Mouse (Mus musculus) right cerebral cortex, adult 2 months (tissue): ENCODE data around the gene Fam98b.

Experiments
- DNase-seq, 2 experiments: peaks; one replicate each; pipeline ENCODE4 v3.0.0; 2021 to 2022; ENCODE audit warnings: low spot score in 2 of 2

Gene Fam98b

DNA sequence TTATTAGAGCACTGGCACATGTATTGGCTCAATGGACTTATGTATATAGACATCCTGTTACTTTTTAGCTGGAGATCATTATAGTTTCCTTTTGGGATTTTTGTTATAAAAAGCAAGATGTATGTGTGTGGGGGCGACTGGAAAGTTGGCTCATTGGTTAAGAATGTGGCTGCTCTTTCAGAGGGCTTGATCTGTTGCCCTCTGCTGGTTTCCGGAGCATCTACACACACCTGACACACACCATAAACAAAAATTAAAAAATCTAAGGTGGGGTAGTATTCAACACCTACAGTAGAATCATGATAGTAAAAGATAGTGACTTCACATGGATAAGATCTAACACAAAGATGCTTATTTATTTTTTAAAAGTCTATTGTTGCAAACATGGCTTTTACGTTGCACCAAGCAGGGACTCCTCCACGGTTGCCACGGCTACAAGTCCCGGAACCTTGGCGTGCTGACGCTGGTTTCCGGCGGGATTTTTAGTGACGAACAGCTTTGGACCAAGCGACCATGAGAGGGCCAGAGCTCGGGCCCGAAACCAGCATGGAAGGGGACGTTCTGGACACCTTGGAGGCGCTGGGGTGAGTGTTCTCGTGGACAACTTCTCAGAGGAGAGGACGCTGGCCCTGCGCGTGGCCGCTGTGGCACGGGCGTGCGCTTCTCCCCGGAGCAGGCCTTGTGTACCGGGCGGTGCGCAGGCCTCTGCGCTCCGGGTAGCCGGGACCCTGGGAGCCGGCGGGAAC is at the start of gene Fam98b:
Gene Fam98b (plus strand): TSS at position 485 of the 746 bp plus-strand sequence.
- peak; percentile 90 to 95 for DNase-seq

DNA sequence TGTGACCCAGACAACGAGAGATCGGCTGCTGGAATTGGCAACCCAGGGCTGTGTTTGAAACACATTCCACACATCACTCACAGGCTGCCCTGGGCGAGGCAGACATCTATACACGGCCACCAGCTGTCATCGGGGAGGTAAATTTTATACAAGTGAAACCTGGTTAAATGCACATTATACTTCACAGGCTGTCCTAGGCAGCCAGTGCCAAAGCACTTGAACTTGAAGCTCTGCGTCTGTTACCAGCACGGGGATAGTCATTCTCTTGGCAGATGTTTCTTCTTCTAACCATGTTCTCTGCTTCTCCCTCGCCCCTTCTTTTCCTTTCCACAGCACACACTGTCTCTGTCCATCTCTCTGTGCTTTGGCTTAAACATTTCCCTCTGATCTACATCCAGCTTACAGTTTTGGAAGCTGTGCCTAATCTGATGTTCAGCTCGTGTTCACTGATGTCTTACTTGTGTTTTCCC is 48.6 kb upstream of the Fam98b start:
- DNase-seq, result no peak

DNA sequence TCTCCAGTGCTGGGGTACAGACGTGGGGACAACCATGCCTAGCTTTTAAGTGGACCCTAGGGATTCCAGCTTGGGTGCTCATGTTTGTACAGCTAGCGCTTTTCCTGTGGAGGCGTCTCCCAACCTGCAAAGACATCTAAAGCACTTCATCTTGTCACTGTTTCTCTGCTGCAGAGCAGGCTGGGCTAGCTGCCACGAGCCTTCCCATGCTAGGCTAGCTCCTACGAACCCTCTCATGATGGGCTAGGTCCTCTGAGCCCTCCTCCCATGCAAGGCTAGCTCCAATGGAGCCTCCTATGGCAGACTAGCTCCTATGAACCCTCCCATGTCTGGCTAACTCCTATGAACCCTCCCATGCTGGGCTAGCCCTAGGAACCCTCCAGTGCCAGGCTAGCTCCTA is 46.2 kb upstream of the Fam98b start:
- DNase-seq, result peak; percentile 46 to 62

DNA sequence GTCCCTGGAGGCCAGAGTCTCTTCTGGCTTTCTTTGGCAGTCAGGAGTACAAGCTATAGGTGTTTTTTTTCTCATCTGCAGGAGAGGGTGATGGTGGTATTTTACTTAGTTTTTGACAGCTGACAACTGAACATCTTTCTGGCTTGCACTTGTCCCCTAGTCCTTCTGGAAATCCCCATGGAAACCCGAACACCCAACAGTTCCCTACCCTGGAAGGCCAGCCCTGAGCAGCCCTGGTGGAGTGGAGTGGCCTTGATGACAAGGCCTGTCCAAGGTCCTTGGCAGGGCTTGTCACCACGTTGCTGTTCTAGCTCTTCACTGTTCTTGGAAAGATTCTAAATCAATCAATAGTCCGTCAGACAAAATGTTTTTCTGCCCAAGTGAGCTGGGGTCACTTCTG is 45.0 kb upstream of the Fam98b start:
- DNase-seq, result no peak

DNA sequence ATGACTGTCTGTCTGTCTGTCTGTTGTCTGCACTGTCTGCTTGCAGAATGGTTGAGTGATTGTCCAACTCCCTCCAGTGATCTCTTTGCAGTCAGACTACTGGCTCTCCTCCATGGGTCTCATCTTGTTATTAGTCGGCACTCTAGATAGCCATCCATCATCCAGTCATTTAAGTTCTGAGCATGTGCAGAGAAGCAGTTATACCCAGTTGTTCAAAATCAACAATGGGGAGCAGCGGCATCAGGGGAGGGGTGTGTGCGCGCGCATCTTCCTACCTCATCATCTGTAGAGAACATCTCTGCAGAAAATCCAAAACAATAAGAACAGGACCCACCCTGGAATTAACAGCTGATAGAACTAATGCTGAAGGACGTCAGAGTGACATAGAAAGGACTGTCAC is 44.5 kb upstream of the Fam98b start:
- DNase-seq, result no peak

DNA sequence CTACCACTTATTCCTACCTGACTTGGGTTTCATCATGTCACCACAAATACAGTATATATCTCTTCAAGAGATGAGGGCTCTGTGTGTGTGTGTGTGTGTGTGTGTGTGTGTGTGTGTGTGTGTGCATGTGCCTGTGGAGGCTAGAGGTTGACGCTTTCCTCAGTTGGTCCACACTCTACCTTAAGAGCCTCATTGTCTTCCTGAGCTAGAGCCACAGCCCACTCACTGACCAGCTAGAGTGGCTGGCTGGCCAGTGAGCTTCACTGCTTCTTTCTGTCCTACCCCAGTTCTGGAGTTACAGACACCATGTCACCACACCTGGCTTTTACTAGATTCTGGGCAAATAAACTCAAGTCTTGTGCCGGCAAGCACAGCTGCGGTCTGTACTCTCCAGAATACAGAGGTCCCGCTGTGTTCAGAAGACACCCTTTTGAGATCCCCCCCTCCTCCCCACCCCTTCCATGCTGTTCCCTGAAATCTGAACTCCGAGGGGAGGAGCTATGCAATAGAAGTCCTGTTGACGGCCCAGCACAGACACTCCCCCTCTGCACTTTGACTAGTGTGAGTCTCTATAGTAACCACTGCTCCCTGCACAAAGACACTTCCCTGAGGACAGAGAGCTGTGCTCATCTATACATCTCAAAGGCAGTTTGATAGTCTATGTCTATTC is 39.0 kb upstream of the Fam98b start:
- DNase-seq, result no peak

DNA sequence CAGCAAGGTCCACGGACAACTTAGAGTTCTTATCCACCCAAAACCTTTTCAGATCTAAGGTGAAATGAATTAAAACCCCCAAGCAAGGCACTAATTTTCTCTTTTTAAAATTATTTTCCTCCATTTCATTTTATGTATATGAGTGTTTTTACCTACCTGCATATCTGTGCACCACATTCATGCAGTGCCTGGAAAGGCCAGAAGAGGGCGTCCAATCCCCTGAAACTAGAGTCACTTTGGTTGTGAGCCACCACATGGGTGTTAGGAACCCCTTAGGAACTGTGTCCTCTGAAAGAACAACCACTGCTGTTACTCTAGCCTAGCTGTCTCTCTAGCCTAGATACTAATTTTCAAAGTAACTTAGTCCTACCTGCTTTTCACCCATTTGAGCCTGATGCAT is 33.4 kb upstream of the Fam98b start:
- no peak for DNase-seq

DNA sequence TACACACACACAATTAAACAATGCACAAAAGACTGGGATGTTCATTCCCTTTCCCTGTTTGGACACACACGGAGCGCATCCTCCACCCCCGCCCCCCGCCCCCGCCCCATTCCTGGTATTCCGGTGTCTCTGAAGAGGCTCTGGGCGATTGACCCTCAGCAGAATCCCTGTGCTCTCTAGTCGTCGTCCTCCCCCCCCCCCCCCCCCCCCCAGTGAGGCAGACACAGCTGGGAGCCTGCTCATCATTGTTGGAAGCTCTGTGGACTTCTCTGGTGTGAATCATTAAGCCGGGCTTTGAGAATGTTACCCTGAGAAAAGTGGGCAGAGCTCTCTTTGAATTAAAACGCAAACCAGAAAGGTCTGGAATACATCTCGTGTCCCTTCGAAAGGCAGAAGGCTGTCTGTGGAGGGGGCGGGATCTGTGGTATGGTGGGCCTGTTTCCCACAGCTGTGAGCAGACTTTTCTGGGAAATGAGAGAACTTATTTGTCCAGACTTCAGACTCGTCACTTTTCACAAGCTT is 31.8 kb upstream of the Fam98b start:
- peak in 1 of 2 experiments; percentile 31 for DNase-seq

DNA sequence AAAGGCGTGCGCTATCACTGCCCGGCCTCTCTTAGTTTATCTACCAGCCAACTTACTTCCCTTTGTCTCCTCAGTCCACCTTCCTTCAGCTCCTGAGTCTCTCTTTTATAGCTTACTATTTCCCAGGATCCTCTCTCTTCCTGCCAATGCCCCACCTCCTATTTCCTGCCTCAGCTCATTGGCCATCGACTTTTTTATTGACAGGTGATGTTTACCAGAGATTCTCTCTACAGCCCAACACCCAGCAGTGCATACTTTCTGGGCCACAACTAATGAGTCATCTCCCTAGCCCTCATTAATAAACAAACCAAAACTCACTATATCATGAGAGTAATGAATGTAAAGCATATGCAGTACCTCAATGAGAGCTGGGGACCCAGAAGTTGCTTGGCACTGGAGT is 30.0 kb upstream of the Fam98b start:
- no peak for DNase-seq

DNA sequence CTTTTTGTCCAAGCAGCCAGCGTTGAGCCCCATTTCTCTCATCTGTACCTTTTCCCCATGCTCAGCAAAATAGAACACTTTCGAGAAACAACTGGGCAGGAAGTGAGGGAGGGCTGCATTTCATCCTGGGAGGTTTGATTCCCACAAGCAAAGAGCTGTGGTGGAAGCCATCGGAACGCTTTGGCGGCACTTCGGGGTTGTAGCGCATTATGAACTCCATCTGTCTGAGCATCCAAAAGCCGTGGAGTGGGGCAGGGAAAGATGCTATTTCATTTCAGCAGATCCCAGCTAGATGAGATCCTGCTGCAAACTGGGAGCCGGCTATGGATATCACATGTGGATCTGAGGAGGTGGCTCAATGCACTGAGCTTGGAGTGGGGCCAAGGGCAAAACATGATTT is 26.9 kb upstream of the Fam98b start:
- DNase-seq, result no peak

DNA sequence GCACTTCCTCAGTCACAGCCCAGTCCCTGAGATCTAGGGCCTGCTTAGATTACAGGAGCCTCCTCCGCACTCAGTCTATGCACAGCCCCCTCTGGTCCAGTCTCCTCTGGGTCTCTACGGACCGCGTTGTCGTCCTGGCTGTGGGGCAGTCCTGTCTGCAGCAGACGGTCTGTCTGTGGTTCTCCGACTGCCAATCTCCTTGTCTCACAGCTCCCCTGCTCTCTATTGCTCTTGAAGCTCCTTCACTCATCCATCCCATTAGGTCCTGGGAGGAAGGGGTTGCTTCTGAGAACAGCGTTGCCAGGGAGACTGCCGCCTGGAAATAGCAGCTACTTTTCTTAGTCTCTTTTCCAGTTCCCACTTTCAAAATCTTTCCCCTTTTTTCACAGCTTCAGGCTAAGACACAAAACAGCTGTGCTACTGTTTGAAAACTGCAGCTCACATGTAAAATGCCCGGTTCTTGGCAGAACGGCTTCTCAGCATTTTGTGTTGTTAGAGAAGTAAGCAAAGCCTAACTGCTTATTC is 20.9 kb upstream of the Fam98b start:
- peak; percentile 39 to 48 for DNase-seq

DNA sequence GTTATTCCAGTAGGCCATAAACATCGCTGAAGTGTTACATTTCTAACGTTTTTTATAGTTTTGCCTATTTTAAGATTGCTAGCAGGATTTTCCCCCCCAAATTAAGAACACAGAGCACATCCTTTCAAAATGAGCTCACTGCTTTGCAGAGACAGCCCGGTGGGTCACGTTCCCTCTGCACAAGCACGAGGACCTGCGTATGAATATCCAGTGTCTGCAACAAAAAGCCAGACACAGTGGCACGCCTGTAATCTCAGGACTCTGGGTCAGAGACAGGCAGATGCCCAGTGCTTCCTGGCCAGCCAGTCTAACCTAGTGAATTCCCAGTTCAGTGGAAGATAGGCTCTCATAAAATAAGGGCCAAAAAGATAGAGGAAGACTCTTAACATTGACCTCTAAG is 19.3 kb upstream of the Fam98b start:
- no peak for DNase-seq

DNA sequence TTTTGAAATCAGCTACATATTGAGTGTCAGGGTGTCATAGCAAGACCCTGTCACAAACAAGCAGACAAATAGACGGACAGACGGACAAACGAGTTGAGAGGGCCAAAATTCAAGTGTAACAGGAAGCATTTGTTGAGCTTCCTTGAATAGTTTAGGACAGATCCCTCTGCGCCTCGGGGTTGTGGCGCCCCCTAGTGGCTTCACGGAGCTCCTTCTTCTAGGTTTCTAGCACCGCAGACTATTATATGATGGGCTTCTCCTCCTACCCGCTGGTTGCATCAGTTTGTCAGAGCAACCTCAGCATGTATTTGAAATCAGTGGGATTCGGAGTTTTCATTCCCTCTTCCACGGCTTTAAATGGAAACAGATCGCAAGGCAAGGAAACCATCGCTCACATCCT is 18.3 kb upstream of the Fam98b start:
- peak; percentile 86 to 95 for DNase-seq

DNA sequence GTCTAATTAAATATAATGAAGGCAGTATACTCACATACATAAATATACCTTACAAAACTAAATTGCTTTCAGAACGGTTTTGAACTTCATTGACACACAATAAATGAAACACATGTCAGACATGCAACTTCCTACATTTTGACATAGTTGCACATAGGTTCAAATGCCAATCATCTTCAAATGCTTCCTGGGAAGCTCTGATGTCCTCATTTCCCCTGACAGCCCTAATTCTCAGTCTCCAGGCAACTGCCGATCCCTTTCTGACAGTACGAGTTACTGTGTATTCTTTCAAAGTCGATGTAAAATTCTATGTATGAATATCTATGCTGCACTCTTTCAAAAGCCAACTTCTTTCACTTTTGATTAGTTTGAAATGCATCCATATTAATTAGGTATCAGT is 7.6 kb upstream of the Fam98b start:
- DNase-seq, result no peak

DNA sequence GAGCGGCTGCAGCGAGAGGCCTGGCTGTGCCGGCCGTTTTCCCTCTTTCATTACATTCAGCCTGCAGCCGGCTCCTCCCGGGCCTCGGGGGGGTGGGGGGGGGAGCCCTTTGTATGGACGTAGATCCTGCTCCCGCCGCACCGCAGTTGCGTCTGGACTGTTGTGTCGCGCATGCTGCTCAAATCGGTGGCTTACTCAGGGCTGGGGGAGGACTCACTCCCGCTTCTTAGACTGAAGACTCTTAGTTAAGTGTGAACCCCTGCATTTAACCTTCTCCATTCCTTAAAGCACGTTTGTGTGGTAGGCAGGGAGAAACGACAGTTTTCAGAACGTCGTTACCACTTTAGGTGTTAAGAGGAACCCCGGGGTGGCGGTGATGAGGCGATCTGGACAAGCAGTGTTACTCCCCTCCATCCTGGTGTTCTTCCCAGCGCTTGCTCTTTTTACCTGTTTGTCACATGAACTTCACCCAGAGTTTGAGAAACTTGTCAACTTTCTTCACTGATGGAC is 517 bp downstream of the Fam98b start:
- DNase-seq, result peak in 1 of 2 experiments; percentile 17

DNA sequence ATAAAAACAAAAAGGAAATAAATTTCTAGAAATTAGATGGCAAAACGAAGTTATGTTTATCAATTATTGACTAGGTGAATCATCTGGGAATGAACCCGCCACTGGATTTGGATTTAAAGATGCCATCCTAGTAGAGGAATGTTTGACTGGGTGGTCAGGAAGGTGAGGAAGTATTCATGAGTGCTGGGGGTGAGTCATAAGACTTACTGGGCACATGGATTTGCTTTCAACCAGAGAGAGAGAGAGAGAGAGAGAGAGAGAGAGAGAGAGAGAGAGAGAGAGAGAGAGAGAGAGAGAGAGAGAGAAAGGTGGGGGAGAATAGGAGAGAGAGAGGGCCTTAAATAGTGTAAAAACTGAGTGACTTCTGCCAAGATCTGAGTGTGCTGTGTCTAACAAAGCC is 5.9 kb downstream of the Fam98b start:
- DNase-seq, result no peak

DNA sequence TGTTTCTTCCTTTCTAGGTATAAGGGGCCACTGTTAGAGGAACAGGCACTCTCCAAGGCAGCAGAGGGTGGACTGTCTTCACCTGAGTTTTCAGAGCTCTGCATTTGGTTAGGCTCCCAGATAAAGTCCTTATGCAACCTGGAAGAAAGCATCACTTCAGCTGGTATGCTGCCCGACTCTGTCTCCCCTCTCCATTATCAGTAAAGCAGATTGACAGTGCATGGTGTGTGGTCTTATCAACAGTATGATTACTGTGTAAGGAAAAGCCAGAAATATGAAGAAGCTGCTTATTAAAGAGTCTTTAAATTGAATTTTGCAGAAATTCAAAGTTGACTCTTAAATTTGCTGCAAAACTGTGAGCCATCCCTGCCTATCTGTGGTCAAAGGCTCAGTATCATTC is 8.1 kb downstream of the Fam98b start:
- no peak for DNase-seq

DNA sequence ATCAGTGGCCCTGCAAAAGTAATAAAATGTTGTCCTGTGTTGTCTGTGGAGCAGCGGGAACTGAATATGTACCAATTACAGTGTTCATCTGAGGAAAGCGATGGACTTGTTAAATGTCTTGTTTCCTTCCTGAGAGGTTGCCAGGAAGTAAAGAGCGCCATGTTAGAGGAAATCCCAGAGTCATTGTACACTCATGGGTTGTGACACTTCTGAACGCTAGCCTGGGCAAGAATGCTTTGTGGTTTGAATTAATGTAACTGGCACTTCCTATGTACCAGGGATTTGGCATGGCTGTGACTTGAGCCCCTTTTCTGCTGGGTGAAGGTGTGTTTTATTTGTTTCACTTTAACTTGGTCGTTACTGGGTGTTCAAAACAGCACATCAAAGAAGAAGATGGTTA is 12.6 kb downstream of the Fam98b start:
- DNase-seq, result no peak

DNA sequence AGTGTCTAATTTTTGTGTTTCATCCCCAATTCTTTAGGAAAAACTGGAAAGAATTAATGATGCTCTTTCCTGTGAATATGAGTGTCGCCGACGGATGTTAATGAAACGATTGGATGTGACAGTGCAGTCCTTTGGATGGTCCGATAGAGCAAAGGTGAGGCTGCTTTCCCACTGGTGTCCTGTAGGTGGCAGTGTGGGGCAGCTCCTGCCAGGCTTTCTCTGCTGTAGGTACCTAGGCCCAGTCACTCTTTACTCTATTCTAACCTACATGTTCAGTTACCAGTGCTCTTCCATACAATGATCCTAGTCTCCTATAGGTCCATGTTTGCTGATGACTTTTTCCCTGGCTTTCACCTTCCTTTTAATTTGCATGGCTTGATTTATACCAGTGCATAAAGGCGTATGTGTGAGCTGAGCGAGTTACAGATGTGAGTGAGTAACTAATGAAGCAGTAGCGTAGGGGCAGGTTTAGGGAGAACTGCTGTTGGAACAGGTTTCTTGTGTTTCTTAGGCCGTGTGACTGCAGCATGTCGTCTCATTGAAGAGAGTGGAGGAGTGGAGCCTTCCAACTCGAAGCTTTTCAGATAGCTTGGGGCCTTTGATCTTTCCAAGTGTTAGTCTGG is 14.4 kb downstream of the Fam98b start:
- DNase-seq, result peak; percentile 75 to 79

DNA sequence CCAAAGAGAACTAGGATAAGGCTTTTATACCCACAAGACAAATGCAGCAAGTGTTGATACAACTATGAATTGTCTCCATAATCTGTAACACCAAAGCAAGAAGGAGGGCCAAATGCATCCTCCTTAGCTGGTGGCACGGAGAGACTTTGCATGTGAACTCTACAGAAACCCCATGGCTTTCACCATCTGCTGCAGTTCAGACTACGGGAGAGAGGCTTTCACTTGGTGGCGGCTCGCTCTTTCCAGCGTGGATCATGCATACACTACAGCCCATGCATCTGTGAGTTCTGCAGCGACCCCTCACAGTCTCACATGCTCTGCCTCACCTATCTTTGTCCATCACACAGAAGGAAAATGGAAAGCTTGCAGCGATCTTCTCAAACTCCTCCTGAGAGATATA is 38.8 kb downstream of the Fam98b start:
- DNase-seq, result no peak

DNA sequence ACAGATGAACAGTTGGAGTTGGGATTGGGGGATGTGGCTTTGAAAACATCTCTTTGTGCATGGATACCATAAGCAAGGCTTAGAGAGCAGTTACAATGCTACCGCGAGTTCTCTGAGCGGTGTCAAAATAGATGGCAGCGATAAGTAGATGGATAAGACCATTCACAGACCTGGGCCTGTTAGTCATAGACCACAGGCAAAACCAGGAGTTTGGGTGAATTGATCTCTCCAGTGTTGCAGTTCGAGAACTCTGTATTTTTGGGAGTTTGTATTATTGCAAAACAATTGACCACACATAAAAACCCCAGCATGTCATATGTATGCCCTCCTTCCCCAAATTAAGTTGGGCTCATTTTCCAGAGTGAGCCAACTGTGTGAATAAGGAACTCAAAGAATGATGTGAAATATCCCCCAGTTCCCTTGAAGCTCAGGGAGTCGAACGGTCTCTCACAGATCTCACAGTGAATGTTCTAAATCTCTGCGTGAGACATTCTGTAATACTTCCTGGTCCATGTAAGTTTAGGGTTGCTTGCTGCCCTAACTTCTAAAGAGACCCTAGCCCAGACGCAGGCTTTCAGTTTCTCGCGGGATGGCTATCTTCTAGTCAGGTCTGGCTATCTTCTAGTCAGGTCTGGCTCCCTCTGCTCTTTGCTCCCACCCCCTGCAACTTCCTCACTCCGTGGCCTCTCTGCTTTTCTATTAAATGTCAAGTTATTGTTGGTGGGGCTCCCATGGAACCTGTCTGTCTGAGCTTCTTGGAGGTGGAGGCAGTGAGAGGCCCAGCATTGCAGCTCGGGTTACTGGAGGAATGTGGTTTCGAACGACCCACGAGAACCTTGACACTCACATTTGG is 50.3 kb downstream of the Fam98b start:
- no peak for DNase-seq
